Mouse (Mus musculus): ENCODE results near the gene Usp8. TPM values are rescaled to one million over a fixed set of nuclear protein-coding genes. Genes with fewer than 3 reads are reported as not detected.

Gene Usp8
- polyA plus RNA-seq (2012) = 18.4 and 19.3 TPM in 2 replicates

DNA sequence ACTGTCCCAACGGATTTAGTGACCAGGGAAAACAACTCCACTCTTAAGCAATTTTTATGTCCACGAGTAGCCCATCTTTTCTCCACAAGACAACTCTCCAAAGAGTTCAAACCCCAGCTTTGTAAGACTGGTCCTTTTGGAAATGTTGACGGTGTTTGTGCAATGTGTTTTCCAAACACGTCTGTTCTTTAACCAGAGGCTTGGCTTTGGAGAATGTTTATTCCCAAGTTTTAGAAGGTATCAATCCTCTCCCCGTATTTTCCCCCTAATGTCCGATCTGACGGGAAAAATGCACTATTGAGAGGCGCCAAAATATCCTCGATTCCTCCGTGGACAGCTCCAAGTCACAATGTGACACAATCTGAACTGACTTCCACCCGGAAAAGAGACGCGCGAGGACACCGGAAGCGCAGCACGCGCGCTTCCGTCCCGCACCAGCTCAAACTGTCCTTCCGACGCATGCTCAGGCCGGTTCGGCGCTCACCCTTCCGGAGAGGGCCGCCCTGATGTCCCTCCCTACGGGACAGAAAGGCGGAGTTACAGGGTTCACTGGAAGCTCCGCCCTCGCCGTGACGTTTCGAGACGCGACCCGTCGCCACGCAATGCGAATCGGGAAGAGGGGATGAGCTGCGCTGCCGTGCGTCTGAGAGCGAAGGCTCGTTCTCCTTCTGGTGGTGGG, at the start of gene Usp8:
TSS of gene Usp8 (plus strand) at position 570 of the 679 bp plus-strand sequence.
- no peak for TF ChIP-seq GATA1 (IDR thresholded peaks at IDR 0.05; ENCODE audit: low read length)

DNA sequence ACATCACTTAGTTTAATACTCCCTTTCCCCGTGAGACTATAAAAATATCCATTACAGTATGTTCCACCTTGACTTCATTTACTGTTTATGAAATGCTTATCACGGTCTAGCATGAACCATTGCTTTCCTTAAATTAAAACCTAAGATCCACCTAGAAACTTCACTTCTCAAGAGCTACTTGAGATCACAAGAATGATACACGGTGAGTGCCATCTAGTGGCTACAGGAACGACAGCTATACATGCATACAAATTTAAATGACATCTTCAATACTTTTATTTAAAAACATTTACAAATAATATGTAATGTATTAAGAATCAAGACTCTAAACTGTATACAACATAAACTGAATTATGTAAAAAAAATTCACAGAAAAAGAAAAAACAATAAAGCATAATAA, 43.6 kb upstream of the Usp8 start:
- no peak for TF ChIP-seq GATA1 (IDR thresholded peaks at IDR 0.05; ENCODE audit: low read length)

DNA sequence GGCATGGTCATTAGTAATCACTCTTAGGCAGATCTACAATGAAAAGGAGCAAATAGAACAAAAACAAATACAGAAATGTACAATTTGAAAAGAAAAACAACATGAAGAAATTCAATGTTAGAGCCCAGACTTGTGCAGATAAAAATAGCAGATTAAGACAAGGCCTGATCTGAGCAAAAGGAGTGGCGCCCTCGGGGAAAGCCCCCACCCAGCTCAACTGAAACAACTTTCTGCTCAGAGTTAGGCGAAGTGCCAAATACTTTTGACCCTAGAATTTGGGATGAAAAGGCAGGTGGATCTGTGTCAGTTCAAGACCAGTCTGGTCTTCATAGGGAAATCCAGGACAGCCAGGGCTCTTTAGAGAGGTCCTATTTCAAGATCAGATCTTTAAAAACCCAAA, 41.1 kb upstream of the Usp8 start:
- no peak for TF ChIP-seq GATA1 (IDR thresholded peaks at IDR 0.05; ENCODE audit: low read length)

DNA sequence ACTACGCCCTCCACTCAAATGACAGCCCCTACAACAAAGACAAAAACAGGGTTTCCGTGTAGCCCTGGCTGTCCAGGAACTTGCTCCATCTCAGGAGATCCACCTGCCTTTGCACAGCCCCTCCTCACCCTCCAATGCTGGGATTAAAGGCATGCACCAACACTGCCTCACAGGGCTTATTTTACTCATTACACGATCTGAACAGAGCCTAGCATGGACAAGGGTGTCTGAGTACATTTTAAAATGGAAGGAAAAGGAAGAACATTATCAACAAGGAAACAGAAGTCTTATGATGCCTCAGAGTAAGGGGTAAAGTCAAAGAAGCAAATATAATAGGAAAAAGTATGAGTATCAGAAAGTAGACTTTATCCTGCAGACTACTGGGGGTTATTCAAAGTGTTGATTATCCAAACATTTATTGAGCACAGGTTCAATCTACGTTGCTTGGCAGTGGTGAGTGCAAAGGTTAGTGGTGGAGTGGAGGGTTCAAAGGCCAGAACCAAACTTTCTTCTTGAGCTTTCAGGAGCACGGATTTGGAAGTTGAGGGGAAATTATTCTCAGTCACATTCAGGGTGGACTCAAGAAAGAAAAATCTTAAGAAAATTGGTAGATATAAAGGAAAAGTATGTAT, 38.4 kb upstream of the Usp8 start:
- TF ChIP-seq GATA1 (IDR thresholded peaks at IDR 0.05; ENCODE audit: low read length) = no peak

DNA sequence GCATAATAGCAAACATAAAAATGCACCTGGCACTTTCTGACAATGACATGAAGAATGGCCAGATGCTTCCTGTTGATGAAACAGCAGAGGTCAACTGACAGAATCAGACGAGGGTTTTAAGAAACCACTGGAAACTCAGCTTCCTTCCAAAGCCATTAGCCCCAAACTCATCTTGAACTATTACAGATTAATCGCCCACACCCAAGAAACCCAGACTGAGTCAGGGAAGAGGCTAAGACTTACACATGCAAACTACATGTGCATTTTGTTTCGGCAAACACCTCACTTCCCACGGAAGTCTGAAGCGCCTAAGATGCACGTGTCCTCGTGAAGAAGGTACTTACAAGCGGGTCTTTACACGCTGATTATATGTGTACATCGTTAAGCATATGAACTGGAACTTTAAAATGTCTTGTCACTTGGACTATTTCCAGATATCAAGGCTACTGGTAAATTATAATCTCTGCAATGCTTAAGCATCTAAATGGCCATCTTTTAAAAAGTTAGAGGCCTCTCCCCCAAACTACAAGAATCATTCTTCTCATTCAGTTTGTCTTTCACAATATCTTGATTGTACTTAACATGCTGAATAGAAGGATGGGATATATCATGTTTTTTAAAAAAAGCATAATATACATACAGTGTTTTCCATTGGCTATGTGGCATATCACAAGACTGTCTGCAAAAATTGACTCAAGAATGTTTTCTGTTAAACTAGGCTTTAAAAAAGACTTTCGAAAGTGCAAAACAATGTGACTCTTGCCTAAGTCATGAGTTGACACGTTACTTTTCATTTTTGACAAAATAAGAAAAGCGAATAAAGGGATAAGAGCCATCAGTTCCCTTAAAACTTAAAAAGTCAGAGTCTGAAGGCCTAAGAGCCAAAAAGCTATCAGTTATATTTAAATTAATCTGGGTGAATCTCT, 33.5 kb upstream of the Usp8 start:
- no peak for TF ChIP-seq GATA1 (IDR thresholded peaks at IDR 0.05; ENCODE audit: low read length)

DNA sequence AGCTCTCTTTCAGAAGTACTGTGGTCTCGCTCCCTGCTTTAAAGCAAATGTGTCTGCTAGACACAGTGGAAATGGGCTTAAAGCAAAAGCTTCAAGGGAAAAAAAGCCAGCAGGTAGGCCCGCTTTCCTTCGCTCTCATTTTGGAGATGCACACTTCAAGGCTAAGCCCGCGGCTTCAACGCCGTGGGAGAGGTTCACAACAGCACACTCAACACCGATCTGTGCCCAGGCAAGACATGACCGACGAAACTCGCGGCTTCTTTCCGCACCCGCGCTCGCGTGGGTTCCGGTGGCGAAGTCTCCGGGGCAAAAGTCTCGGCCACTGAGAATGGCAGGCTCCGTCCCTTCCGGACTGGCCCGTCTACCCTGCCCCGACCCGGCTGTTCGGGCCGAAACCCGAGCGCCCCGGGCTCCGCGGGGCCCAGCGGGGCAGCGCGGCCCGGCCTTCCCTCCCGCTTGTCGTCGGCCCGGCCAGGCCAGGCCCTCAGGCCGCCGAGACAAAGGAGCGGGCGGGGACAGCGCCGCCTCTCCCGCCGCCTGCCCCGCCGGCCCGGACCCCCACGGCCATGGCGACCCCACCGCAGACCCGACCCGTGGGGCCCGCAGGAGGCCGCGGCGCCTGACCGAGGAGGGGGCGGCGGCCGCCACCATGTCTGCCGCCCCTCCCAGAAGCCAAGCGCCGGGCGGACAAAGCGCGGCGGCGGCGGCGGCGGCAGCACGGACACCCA, 32.5 kb upstream of the Usp8 start:
- TF ChIP-seq GATA1 (IDR thresholded peaks at IDR 0.05; ENCODE audit: low read length) = no peak

DNA sequence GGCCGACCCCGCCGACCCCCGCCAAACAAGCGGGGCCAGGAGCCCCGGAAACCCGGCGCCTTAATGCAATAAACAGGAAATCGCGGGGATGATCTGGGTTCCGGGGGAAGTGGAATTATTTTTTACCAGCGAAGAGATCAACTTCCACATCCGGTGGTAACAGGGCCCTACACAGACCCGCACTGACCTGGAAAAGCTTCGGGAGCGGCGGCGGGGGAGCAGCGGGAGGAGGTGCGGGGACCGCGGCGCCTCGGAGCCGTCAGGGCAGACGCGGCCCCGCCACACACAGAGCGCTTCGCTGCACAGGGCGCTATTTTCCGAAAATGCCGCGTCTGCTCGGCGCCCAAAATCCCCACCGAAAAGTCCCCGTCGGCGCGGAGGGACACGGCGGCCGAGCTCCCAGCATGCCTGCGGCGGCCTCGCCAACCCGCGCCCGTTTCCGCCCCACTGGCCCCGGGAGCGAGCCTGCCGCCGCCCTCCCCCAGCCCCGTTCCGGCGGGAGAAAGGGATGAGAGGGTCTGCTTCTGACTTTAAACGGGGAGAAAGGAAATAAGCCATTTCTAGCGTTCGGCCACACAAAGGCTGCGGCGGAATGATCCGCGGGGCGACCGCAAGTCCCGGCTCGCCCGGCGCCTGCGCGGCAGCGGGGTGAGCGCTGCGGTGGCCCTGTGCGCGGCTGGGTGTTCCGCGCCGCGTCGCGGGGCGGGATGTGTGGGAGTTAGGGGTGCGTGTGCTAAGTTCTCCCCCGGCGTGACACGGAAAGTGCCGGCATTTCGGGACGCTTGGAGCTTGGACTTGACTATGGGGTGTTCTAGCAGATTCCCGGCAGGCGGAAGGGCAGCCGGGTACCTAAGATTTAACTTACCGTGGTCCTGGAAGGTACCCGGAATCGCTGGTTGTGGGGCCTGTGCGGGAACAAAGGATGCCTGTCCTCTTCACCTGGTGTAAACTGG, 31.7 kb upstream of the Usp8 start:
- TF ChIP-seq GATA1 (IDR thresholded peaks at IDR 0.05; ENCODE audit: low read length) = no peak

DNA sequence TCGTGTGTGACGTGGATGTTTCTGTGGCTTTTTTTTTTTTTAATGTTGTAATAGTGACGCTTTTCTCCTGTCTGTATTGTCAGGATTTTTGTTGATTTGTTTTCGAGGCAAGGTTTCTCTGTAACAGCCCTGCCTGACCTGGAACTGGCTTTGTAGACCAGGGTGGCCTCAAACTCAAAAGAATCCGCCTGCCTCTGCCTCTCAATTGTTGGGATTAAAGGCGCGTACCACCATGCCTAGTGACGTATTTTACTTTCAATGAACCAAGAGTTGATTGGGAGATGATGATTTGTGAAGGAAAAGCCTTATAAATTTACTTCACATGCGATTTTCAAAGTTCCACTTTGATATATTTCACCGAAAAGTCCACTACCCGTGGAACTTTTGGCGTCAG, 31.0 kb upstream of the Usp8 start, which contains the start of gene Gabpb1:
TSS of gene Gabpb1 (minus strand) at position 216 of the 394 bp plus-strand sequence.
- TF ChIP-seq GATA1 (IDR thresholded peaks at IDR 0.05; ENCODE audit: low read length) = no peak

DNA sequence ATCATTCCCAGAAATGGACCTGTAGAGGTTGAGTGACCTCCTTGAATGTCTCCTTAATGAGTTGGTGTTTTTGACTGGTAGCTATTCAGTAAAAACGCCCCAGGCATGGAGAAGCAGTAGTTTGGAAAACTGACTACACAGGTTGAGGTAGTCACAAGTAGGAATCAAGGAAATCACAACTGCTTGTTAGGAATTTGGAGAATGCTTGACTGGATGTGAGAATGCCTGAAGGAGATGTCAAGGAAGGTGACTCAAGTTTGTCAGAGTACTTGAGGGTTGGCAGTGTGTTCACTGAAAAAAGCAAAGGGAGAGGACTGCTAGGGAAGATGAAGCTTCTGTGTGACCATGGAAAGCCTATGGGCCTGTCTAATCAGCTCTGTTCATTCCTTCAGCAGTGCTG, 29.8 kb upstream of the Usp8 start:
- no peak for TF ChIP-seq GATA1 (IDR thresholded peaks at IDR 0.05; ENCODE audit: low read length)

DNA sequence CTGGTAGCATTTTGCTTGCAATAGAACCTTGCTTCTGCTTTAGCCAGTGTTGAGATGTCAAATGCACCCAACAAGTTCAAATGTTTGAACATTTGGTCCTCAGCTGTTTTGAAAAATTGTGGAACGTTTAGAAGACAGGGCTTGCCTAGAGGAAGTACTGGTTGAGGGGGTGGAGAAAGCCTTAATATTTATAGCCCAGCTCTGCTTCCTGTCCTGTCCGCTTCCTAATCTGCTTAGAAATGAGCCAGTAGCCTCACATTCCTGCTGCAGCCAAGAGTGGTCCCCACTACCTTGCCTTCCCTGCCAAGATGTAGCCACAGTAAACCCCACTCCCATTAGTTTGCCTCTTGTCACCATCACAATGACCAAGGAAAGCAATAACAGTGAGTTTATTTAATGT, 24.8 kb upstream of the Usp8 start:
- TF ChIP-seq GATA1 (IDR thresholded peaks at IDR 0.05; ENCODE audit: low read length) = no peak

DNA sequence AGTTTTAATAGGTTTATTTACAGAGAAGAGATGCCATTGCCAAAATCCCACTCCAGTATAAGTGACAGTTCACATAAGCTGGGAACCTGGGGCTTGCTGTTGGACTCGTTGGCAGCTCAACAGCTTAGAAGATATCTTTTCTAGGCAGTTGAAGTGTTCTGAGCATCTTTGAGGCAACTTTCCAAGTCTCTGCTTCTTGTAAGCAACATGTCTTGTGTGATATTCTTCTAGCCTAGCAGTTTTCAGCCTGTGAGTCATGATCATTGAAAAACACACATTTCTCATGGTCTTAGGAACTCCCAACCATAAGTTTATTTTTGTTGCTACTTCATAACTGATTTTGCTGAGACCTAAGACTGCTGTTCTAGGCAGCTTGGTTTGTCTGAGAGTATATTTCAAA, 24.2 kb upstream of the Usp8 start:
- TF ChIP-seq GATA1 (IDR thresholded peaks at IDR 0.05; ENCODE audit: low read length) = no peak

DNA sequence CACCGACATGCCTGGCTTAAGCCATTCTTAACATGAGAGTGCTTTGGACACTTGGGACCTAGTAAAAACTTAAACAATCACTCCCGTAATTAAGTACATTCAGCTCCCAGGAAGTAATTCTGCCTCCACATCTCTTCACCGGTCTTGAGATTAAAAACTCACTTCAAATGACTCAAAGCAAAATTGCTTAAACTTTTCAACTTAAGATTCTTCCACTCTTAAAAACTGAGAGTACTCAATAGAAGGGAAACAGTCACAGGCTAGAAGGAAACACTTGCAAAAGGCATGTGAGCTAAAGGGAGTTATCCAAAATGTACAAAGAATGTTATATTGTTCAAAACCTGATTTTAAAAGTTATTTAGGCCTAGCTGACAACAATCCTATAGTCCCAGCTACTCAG, 15.8 kb upstream of the Usp8 start:
- TF ChIP-seq GATA1 (IDR thresholded peaks at IDR 0.05; ENCODE audit: low read length) = no peak

DNA sequence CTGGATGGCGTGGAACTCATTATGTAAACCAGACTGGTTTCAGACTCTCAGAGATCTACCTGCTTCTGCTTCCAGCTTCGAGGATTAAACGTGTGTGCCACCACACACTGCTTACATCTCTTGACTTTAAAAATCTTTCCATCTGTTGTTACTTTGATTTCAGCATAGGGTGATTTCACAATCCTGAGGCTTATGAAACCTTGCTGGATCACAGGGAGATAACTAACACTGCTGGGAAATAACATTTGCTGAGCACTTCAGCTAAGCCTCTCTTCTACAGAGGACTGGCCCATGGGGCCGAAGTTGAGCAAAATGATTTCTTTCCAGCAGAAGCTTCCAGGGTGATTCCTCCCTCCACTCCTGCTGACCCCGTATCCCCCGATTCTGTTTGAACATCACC, 11.8 kb upstream of the Usp8 start:
- TF ChIP-seq GATA1 (IDR thresholded peaks at IDR 0.05; ENCODE audit: low read length) = no peak

DNA sequence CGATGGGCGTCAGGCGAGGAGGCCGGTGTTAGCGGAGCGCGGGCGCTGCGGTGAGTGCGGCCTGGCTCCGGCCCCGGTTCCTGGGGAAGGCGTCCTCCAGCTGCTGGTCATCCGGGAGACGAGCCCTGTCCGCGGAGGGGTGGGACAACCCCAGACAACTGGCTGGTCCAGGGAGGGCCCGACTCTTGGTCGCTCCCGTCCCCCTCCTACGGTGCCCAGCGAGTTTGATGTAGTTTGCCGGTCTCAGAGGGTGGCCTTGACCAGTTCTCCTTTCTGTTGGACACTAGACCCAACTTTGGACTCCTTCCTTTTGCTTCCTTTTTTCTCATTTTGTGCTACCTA, 281 bp downstream of the Usp8 start:
- no peak for TF ChIP-seq GATA1 (IDR thresholded peaks at IDR 0.05; ENCODE audit: low read length)

DNA sequence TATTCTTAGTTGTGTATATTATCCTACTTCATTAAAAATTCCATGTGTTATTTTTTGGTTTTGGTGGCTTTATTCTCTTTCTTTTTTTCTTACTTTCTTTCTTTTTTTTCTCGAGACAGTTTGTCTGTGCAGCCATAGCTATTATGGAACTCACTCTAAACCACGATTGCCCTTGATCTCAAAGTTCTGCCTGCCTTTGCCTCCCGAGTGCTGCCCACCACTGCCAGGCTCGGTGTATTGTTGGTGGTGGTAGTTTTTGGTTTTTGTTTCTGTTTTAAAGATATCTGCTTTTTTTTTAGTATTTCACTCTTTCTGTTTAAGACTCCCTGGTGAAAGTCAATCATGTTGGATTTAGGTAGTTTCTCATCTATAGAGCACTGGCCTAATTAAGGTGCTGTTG, 1.2 kb downstream of the Usp8 start:
- no peak for TF ChIP-seq GATA1 (IDR thresholded peaks at IDR 0.05; ENCODE audit: low read length)
